Mouse (Mus musculus) ovary, postnatal 14 days (tissue): ENCODE data around the gene Eif3m.

Source experiments
- DNase-seq: peaks from one replicate; pipeline ENCODE4 v3.0.0; 2022; ENCODE audit warnings: low spot score

Gene Eif3m

DNA sequence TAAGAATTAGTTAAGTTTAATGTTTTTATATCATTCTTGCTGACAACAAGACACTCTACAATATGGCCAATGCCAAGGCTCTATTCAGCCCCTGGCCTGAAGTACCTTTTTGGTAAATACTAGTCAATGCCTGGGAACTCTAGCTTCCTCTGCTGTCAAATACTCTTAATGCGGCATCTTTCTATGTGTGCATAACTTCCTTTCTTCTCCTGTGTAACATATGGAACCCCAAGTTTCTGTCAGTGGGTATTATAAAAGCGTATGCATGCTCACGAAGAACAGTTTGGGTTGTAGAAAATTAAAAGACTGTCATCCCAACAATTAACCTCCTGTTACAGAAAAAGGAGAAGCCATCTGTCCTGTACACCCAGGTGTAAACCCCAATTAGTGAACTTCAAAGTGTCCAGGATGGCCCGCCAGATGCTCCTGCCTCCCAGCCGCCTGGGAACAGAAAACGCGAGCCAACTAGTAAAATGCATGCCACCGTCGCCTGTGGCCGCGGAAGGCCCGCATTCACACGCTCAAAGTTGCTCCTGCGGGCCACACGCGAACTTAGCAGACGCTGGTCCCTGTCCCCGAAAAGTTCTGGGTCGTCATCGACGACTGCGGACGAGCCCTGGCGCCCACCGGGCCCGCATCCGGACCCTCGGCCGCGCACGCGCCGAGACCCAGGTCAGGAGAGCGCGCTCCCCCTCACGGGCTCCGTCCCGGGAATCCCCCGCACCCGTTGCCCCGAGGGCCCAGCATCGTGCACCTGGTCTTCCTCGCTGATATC, 501 bp downstream of the Eif3m start:
- DNase-seq: no peak

GRCm38 (mm10) chr2:105007236-105007635, 9.6 kb downstream of the Eif3m start:
- no peak for DNase-seq

DNA sequence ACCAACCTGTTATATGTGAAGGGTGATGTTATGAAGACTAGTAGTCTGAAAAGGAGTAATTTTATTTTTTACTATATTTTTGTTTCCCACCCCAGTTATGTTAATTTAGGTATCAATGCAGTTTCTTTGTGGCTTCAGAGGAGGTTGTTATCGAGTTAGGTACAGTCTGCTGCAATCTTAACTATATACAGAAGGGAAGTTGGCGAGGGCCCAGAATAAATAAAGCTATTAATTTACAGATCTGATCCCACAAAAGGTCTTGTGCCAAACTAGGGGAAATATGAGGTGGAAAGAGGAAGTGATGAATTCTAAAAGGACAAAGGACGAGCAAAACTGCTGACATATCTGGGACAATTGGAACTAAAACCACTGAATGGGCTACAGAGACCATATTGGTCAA, 20.7 kb downstream of the Eif3m start:
- DNase-seq: no peak

GRCm38 (mm10) chr2:104994436-104994835, 22.4 kb downstream of the Eif3m start:
- no peak for DNase-seq

DNA sequence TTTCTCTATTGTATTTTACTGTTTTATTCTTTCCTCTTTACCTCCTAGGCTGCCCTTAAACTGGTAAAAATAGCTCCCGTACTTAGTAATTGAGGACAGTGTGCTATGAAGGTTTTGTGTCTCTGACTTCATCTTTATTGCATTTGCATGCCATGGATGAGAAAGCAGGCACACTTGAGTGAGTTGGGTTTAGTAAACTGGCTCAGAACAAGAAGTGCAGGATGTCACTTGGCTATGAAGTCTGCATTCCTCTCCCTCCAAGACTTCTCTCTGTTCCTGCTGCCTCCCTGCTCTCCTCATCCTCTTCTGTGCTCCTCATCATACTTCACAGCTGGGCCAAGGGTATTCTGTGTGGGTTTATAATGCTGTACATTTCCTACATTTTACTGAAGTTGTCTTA, 27.9 kb downstream of the Eif3m start:
- no peak for DNase-seq

DNA sequence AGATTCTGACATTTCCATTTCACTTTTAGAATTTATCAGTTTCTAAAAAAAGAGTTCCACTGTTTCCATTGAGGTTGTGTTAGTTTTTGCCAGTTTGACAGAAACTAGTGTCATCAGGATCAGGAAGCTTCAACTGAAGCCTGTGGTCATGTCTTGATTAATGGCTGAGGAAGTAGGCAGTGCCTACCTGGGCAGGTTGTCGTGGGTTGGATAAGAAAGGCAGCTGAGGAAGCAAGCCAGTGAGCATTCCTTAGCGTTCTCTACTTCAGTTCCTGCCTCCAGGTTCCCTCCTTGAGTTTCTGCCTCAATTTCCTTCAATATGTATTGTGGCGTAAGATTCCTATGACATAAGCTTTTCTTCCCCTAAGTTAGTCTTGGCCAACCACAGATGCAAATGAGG, 31.1 kb downstream of the Eif3m start:
- DNase-seq: no peak

GRCm38 (mm10) chr2:104981712-104982111, 35.2 kb downstream of the Eif3m start:
- DNase-seq: no peak

- DNase-seq: no peak
Observed at GRCm38 (mm10) chr2:104964492-104964891, 52.4 kb downstream of the Eif3m start.
